Mouse (Mus musculus) midbrain, postnatal 0 days (tissue): Measurements from ENCODE around the gene Lrguk. TPM values are rescaled to one million over a fixed set of nuclear protein-coding genes. Genes with fewer than 3 reads are reported as not detected.

Experiments used
- ATAC-seq: fragments of 200-750 bp; cut with Nextera tagmentation; 2 replicates; pipeline ENCODE4 v1.8.0; 2017; ENCODE audit warnings: moderate number of reproducible peaks, mild to moderate bottlenecking, moderate TSS enrichment, moderate library complexity; ENCODE audit not compliant: low FRiP score
- DNase-seq: peaks from one replicate; pipeline ENCODE4 v3.0.0-alpha.2; 2015; ENCODE audit warnings: low spot score
- H3K27ac ChIP-seq: fragments of 300-500 bp; sonication (generic); 2 replicates; pipeline ENCODE4 v1.5.1; 2014; ENCODE audit warnings: low read depth, mild to moderate bottlenecking, low read length, mixed read lengths
- H3K27me3 ChIP-seq: fragments of 300-500 bp; sonication (generic); 2 replicates; pipeline ENCODE4 v1.6.1; 2014; ENCODE audit warnings: low read length, control low read depth, mixed read lengths; ENCODE audit not compliant: insufficient read depth
- H3K36me3 ChIP-seq: fragments of 300-500 bp; sonication (generic); 2 replicates; pipeline ENCODE4 v1.6.1; 2014; ENCODE audit warnings: low read length, control low read depth, mixed read lengths; ENCODE audit not compliant: insufficient read depth
- H3K4me1 ChIP-seq: fragments of 300-500 bp; sonication (generic); 2 replicates; pipeline ENCODE4 v1.6.1; 2014; ENCODE audit warnings: mild to moderate bottlenecking, control low read depth, antibody characterized with exemption, low read length, mixed read lengths; ENCODE audit not compliant: insufficient read depth
- H3K4me2 ChIP-seq: fragments of 300-500 bp; sonication (generic); 2 replicates; pipeline ENCODE4 v1.6.1; 2014; ENCODE audit warnings: low read depth, mild to moderate bottlenecking, low read length, mixed read lengths; ENCODE audit not compliant: poor library complexity, severe bottlenecking
- H3K4me3 ChIP-seq: fragments of 300-500 bp; sonication (generic); 2 replicates; pipeline ENCODE4 v1.5.1; 2014; ENCODE audit warnings: low read depth, mild to moderate bottlenecking, low read length, moderate library complexity
- H3K9ac ChIP-seq: fragments of 300-500 bp; sonication (generic); replicated peaks from 2 replicates; pipeline ENCODE4 v1.6.1; 2014; ENCODE audit warnings: mild to moderate bottlenecking, low read length, moderate library complexity, mixed read lengths; ENCODE audit not compliant: poor library complexity, severe bottlenecking
- H3K9me3 ChIP-seq: fragments of 300-500 bp; sonication (generic); 2 replicates; pipeline ENCODE4 v1.6.1; 2016; ENCODE audit warnings: low read length, control low read depth
- CTCF ChIP-seq: IDR thresholded peaks from 2 replicates; pipeline ENCODE4 v1.5.1; 2016; ENCODE audit warnings: antibody characterized with exemption, mild to moderate bottlenecking
- WGBS: fragments of 180-500 bp; shearing (Covaris S2); extraction: QIAGEN DNeasy Blood & Tissue Kit; methylation state at CpG from one replicate; pipeline ENCODE4 v1.1.7; 2014; 5-methylcytosine and 5-hydroxymethylcytosine counted together
- polyA plus RNA-seq: library from polyadenylated mRNA; unstranded; fragments of >200 nt; fragmentation: Nextera tagmentation; extraction: Ambion mirVana; gene quantifications from 2 replicates; pipeline ENCODE4 v1.2.1, GENCODE M21; 2015
- total RNA-seq: library from RNA; depleted of rRNA; stranded (reverse); fragments of >200 nt; gene quantifications from 2 replicates; pipeline ENCODE4 v1.2.3, GENCODE M21; 2014

The Lrguk gene
- total and polyA plus RNA-seq, 2 experiments from 2014 or later = 1.0 to 1.6 TPM

- Histone ChIP-seq H3K27ac (no peak overlapping the region), H3K4me1 (no peaks in the 10 kb centered on the region), H3K4me3 (no peak overlapping the region), H3K4me2 (no peak overlapping the region), H3K9ac (no peak overlapping the region), H3K27me3 (no peaks in the 10 kb centered on the region), H3K9me3 (no peaks in the 10 kb centered on the region), H3K36me3 (peaks cover 60% of the 10 kb centered on the region)
- no peak for DNase-seq
- 88% methylated on average over 23 of the region's 23 CpGs for WGBS
- ATAC-seq = no peak
- no peak for TF ChIP-seq CTCF
Measured at GRCm38 (mm10) chr6:34159998-34160815, 131.0 kb downstream of the Lrguk start.

GRCm38 (mm10) chr6:34160816-34161310 is 131.6 kb downstream of the Lrguk start:
- WGBS = 97% methylated on average over 7 of the region's 7 CpGs
- Histone ChIP-seq H3K4me2 (no peak overlapping the region), H3K9me3 (no peaks in the 10 kb centered on the region), H3K9ac (no peak overlapping the region), H3K4me3 (no peak overlapping the region), H3K27ac (no peak overlapping the region), H3K36me3 (peaks cover 67% of the 10 kb centered on the region), H3K4me1 (no peaks in the 10 kb centered on the region), H3K27me3 (no peaks in the 10 kb centered on the region)
- no peak for TF ChIP-seq CTCF
- DNase-seq = no peak
- no peak for ATAC-seq

DNA sequence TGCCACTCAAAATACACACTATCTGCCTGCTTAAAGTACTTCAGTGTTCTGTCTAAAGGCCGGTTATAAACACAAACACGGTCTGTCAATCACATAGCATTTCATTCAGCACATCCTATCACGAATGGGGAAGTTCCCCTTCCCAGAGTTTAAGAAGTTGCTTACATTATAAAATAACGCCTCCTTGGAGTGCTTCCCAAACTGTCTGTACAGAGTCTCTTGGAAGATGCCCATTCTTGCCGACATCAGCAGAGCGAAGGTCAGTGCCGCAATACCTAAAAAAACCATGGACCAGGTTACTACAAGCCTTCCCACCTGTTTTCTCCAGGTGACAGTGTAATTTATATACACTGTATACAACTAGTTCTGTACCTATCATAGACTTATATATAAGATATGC is 132.3 kb downstream of the Lrguk start:
- WGBS = 94% methylated on average over 7 of the region's 7 CpGs
- Histone ChIP-seq H3K36me3 (peaks cover 68% of the 10 kb centered on the region), H3K9me3 (no peaks in the 10 kb centered on the region), H3K4me3 (no peak overlapping the region), H3K27me3 (no peaks in the 10 kb centered on the region), H3K4me2 (no peak overlapping the region), H3K9ac (no peak overlapping the region), H3K27ac (no peak overlapping the region), H3K4me1 (no peaks in the 10 kb centered on the region)
- no peak for TF ChIP-seq CTCF
- DNase-seq (no peak), ATAC-seq (no peak)

- no peaks in the 10 kb centered on the region for H3K9me3 ChIP-seq
- H3K27me3 ChIP-seq = no peaks in the 10 kb centered on the region
- WGBS = 70% methylated on average over 2 of the region's 2 CpGs
- DNase-seq = no peak
- H3K9ac ChIP-seq = no peak overlapping the region
- no peak overlapping the region for H3K27ac ChIP-seq
- TF ChIP-seq CTCF = no peak
- ATAC-seq = no peak
- H3K4me1 ChIP-seq = no peaks in the 10 kb centered on the region
- no peak overlapping the region for H3K4me3 ChIP-seq
- peaks cover 68% of the 10 kb centered on the region for H3K36me3 ChIP-seq
- H3K4me2 ChIP-seq = no peak overlapping the region
Measured at GRCm38 (mm10) chr6:34162607-34163006, 133.4 kb downstream of the Lrguk start.

GRCm38 (mm10) chr6:34163014-34163413 is 133.8 kb downstream of the Lrguk start:
- Histone ChIP-seq H3K4me2 (no peak overlapping the region), H3K4me1 (no peaks in the 10 kb centered on the region), H3K27ac (no peak overlapping the region), H3K27me3 (no peaks in the 10 kb centered on the region), H3K36me3 (peaks cover 64% of the 10 kb centered on the region), H3K4me3 (no peak overlapping the region), H3K9me3 (no peaks in the 10 kb centered on the region), H3K9ac (no peak overlapping the region)
- 85% methylated on average over 9 of the region's 9 CpGs for WGBS
- DNase-seq (no peak), ATAC-seq (no peak)
- TF ChIP-seq CTCF = no peak

DNA sequence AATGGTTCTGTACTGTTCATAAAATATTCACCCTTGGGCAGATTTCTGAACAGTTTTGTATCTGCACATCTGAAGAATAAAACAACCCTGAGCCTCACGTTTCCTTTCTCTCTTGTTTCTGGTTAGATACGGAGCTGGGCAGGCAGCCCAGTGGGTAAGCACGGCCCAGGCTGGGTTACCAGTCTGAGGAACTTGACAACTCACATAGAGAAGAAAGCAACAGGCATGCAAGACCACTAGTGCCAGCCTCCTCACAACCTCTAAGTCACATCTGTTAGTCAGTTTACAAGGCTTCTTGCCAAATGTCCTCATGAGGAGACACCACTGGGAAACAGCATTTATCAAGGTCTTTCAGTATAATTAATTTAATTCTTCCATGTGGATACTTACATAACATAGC is 139.6 kb downstream of the Lrguk start:
- WGBS = 72% methylated on average over 3 of the region's 3 CpGs
- no peak overlapping the region for H3K4me3 ChIP-seq
- H3K36me3 ChIP-seq = peaks cover 23% of the 10 kb centered on the region
- H3K27ac ChIP-seq = no peak overlapping the region
- no peak overlapping the region for H3K9ac ChIP-seq
- ATAC-seq = no peak
- no peak overlapping the region for H3K4me2 ChIP-seq
- no peaks in the 10 kb centered on the region for H3K27me3 ChIP-seq
- TF ChIP-seq CTCF = no peak
- H3K9me3 ChIP-seq = no peaks in the 10 kb centered on the region
- H3K4me1 ChIP-seq = no peaks in the 10 kb centered on the region
- DNase-seq = no peak
